Mouse (Mus musculus) right cerebral cortex, adult 2 months (tissue): ENCODE results near the gene Plekhd1.

ENCODE experiments used
- DNase-seq, 2 experiments: peaks; one replicate each; pipeline ENCODE4 v3.0.0; 2021 to 2022; ENCODE audit warnings: low spot score in 2 of 2

Gene Plekhd1

GRCm38 (mm10) chr12:80692269-80692972 lies at the start of gene Plekhd1:
Gene Plekhd1, plus strand, starts transcription at chr12:80692591.
- peak in 1 of 2 experiments; percentile 12 for DNase-seq

GRCm38 (mm10) chr12:80642725-80643692 lies 49.4 kb upstream of the Plekhd1 start:
- DNase-seq = peak in 1 of 2 experiments; percentile 32

- DNase-seq = peak; percentile 96 to 97
Observed at GRCm38 (mm10) chr12:80643693-80644505, 48.5 kb upstream of the Plekhd1 start, which contains the start of the genes Slc39a9 and Erh. Gene Slc39a9, plus strand, starts transcription at chr12:80643883. Gene Erh, minus strand, starts transcription at chr12:80644341.

GRCm38 (mm10) chr12:80644506-80644868 lies 47.9 kb upstream of the Plekhd1 start:
- no peak for DNase-seq

- DNase-seq = no peak
Observed at GRCm38 (mm10) chr12:80646377-80646776, 46.0 kb upstream of the Plekhd1 start.

- no peak for DNase-seq
Observed at GRCm38 (mm10) chr12:80653951-80654658, 38.3 kb upstream of the Plekhd1 start.

DNA sequence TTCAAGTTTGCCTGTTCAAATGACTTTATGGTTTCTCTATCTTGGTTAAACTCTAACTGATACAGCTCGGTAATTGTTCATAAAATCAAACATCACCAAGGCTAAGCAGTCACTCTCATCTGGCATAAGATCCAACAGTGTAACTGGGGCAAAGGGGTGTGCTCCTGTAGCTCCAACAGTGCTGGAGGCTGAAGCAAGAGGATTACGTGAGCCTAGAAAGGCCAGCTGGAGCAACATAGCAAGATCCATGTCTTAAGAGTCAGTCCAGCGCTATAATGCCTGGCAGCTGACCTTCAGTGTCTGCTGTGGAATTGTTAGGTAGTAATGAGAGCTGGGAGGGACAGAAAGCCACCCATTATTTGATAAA lies 37.7 kb upstream of the Plekhd1 start:
- no peak for DNase-seq

GRCm38 (mm10) chr12:80658661-80659060 lies 33.7 kb upstream of the Plekhd1 start:
- no peak for DNase-seq

GRCm38 (mm10) chr12:80662322-80662721 lies 30.1 kb upstream of the Plekhd1 start:
- DNase-seq = no peak

DNA sequence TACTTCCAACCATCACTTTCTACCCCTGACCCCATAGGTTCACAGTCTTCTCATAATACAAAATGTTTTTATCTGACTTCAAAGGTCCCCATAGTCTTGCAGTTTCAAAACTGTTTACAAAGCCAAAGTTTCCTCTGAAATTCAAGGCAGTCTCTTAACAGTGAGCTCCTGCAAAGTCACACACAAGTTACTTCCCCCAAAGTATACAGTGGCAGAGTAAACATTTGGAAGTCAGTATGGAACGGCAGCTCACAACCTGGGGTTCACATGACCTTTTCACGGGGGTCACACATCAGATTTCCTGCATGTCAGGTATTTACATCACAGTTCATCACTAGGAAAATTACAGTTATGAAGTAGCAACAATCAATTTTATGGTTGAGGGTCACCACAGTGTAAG lies 28.5 kb upstream of the Plekhd1 start:
- DNase-seq = no peak

GRCm38 (mm10) chr12:80668391-80668790 lies 24.0 kb upstream of the Plekhd1 start:
- DNase-seq = no peak

DNA sequence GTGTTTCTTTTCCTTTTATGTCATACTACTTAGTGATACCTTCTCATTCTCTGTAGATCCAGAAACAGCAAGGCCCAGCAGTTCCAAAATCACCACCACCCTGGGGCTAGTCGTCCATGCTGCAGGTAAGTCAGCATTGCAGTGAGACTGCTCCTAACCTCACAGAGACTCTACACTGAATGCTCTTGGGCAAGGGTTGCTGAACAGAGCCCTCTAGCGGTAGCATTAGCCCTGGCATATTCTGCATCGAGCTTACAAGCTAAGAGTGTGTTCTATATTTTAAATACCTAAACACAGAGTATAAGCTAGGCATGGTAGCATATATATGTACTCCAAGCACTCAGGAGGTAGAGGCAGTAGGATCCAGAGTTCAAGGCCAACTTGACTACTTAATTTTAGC lies 19.2 kb upstream of the Plekhd1 start:
- peak; percentile 67 to 74 for DNase-seq

DNA sequence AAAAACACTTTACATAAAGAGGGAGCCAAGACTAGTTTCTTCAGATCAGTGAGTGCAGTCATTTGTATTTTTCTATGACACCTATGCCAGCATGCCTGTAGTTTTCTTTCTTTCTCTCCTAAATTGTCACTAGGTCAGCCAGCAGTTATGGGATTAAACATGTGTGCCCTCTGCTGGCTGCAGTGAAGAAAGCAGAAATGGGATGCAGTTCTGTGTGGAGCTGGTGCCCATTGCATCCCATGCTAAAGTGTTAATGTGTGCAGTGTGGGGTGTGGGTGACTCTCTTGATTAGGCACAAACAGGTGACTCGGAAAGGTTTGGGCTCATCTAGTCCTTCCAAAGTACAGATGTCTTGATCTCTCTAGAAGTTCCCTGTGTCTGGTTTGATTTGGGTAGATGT lies 11.1 kb upstream of the Plekhd1 start:
- DNase-seq = peak; percentile 45 to 54

- no peak for DNase-seq
Observed at GRCm38 (mm10) chr12:80683554-80683953, 8.8 kb upstream of the Plekhd1 start.

- no peak for DNase-seq
Observed at GRCm38 (mm10) chr12:80684316-80684715, 8.1 kb upstream of the Plekhd1 start.

GRCm38 (mm10) chr12:80687788-80688211 lies 4.6 kb upstream of the Plekhd1 start:
- no peak for DNase-seq

DNA sequence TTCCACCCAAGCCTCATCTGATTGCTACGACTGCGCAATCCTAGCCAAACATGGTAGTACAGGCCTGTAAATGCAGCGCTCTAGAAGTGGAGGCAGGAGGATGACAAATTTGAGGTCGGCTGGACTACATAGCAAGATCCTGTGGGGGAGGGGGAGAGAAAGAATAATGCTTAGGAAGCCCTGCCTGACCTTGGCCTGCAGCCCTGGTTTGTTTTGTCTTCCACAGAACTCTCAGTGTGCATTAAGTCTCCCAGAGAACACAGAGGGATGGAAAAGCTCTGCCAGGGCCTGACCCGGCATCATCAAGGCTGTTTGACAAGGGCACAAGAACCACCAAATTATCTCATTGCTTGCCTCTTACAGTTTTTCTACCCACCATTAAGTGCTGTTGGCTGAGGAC lies 2.7 kb upstream of the Plekhd1 start:
- DNase-seq = no peak

GRCm38 (mm10) chr12:80691671-80692091 lies 710 bp upstream of the Plekhd1 start:
- DNase-seq = no peak

DNA sequence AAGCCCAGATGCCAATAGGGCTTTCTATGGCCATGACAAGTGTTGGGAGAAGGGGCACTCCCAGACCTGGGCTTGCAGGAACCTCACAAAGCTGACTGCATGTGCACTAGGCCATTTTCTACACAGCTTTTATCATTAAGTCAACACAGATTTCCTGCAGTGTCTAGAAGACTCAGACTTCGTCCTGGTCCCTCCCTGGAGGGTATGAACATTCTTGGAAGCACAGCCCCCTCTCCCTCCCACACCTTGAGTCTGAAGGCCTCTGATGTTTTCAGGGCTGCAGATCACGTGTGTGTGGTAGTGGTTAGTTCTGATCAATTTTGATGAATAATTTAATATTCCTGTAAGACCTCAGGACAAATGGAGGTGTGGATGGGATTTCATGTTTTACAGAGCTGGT lies 1.3 kb downstream of the Plekhd1 start:
- no peak for DNase-seq

- DNase-seq = no peak
Observed at GRCm38 (mm10) chr12:80695004-80695403, 2.6 kb downstream of the Plekhd1 start.

- no peak for DNase-seq
Observed at GRCm38 (mm10) chr12:80698526-80699143, 6.2 kb downstream of the Plekhd1 start.
